Mouse (Mus musculus): ENCODE data around the gene F7. TPM values are rescaled to one million over a fixed set of nuclear protein-coding genes. Genes with fewer than 3 reads are reported as not detected.

Gene F7
- polyA plus RNA-seq, 1 experiment, result not detected

GRCm38 (mm10) chr8:13073255-13073654 lies 47.4 kb downstream of the F7 start:
- no peak for TF ChIP-seq GATA1 (IDR thresholded peaks at IDR 0.05; ENCODE audit: low read length)

GRCm38 (mm10) chr8:13075044-13075443 lies 49.2 kb downstream of the F7 start:
- TF ChIP-seq GATA1 (IDR thresholded peaks at IDR 0.05; ENCODE audit: low read length), result no peak

- TF ChIP-seq GATA1 (IDR thresholded peaks at IDR 0.05; ENCODE audit: low read length), result no peak
Measured at GRCm38 (mm10) chr8:13077542-13077941, 51.7 kb downstream of the F7 start.

Other genes starting within 250 kb of the F7 start
- not detected in 2 replicates for gene Mcf2l, start 152.2 kb upstream of the F7 start, polyA plus RNA-seq (2012)
- gene F10, start 11.3 kb downstream of the F7 start, polyA plus RNA-seq (2012), result not detected in 2 replicates
- not detected in 2 replicates for gene Proz, start 34.9 kb downstream of the F7 start, polyA plus RNA-seq (2012)
- gene Pcid2, start 79.4 kb downstream of the F7 start, polyA plus RNA-seq (2012), result 6.1 and 13.2 TPM in 2 replicates
- gene Cul4a, start 79.6 kb downstream of the F7 start, polyA plus RNA-seq (2012), result 60.9 and 97.4 TPM in 2 replicates
- 153 and 221 TPM in 2 replicates for gene Lamp1, start 133.1 kb downstream of the F7 start, polyA plus RNA-seq (2012)
- gene Grtp1, start 174.6 kb downstream of the F7 start, polyA plus RNA-seq (2012), result 13.3 and 13.6 TPM in 2 replicates
- gene Adprhl1, start 228.1 kb downstream of the F7 start, polyA plus RNA-seq (2012), result 0.03 TPM in 1 of 2 replicates, not detected in the other

Measured in G1E-ER4 (cell line).